Mouse (Mus musculus): Measurements from ENCODE around the gene Usp15. TPM values are rescaled to one million over a fixed set of nuclear protein-coding genes. Genes with fewer than 3 reads are reported as not detected.
A peak's percentile ranks its signal among the peaks of the same experiment; 100 is the strongest.

The Usp15 gene
- total RNA-seq, 2 experiments from 2014 or later: 405 to 704 TPM

GRCm38 (mm10) chr10:123183743-123184142 is 13.1 kb downstream of the Usp15 start:
- ATAC-seq (replicated peaks; ENCODE audit: low FRiP score, poor library complexity, severe bottlenecking): 0 out of 2 replicates have a peak, but pooled peaks have one; percentile 16

GRCm38 (mm10) chr10:123183243-123183642 is 13.6 kb downstream of the Usp15 start:
- 0 out of 2 replicates have a peak, but pooled peaks have one; percentile 41 for ATAC-seq (replicated peaks; ENCODE audit: low FRiP score, poor library complexity, severe bottlenecking)

GRCm38 (mm10) chr10:123182391-123182790 is 14.4 kb downstream of the Usp15 start:
- ATAC-seq (replicated peaks; ENCODE audit: low FRiP score, poor library complexity, severe bottlenecking): no peak

- 0 out of 2 replicates have a peak, but pooled peaks have one; percentile 58 for ATAC-seq (replicated peaks; ENCODE audit: low FRiP score, poor library complexity, severe bottlenecking)
These were observed 21.0 kb downstream of the Usp15 start for GRCm38 (mm10) chr10:123175771-123176170.

- no peak for ATAC-seq (replicated peaks; ENCODE audit: low FRiP score, poor library complexity, severe bottlenecking)
These were observed 25.9 kb downstream of the Usp15 start for GRCm38 (mm10) chr10:123170898-123171297.

GRCm38 (mm10) chr10:123165542-123165941 is 31.3 kb downstream of the Usp15 start:
- no peak for ATAC-seq (replicated peaks; ENCODE audit: low FRiP score, poor library complexity, severe bottlenecking)

GRCm38 (mm10) chr10:123160508-123160907 is 36.3 kb downstream of the Usp15 start:
- no peak for ATAC-seq (replicated peaks; ENCODE audit: low FRiP score, poor library complexity, severe bottlenecking)

- no peak for ATAC-seq (replicated peaks; ENCODE audit: low FRiP score, poor library complexity, severe bottlenecking)
These were observed 37.5 kb downstream of the Usp15 start for GRCm38 (mm10) chr10:123159316-123159715.

- no peak for ATAC-seq (replicated peaks; ENCODE audit: low FRiP score, poor library complexity, severe bottlenecking)
These were observed 40.4 kb downstream of the Usp15 start for GRCm38 (mm10) chr10:123156392-123156791.

- ATAC-seq (replicated peaks; ENCODE audit: low FRiP score, poor library complexity, severe bottlenecking): no peak
These were observed 41.0 kb downstream of the Usp15 start for GRCm38 (mm10) chr10:123155764-123156163.

GRCm38 (mm10) chr10:123153321-123153720 is 43.5 kb downstream of the Usp15 start:
- no peak for ATAC-seq (replicated peaks; ENCODE audit: low FRiP score, poor library complexity, severe bottlenecking)

- no peak for ATAC-seq (replicated peaks; ENCODE audit: low FRiP score, poor library complexity, severe bottlenecking)
These were observed 48.6 kb downstream of the Usp15 start for GRCm38 (mm10) chr10:123148025-123148814.

GRCm38 (mm10) chr10:123147180-123147579 is 49.6 kb downstream of the Usp15 start:
- no peak for ATAC-seq (replicated peaks; ENCODE audit: low FRiP score, poor library complexity, severe bottlenecking)

- no peak for ATAC-seq (replicated peaks; ENCODE audit: low FRiP score, poor library complexity, severe bottlenecking)
These were observed 50.4 kb downstream of the Usp15 start for GRCm38 (mm10) chr10:123146349-123146748.

GRCm38 (mm10) chr10:123144256-123144655 is 52.5 kb downstream of the Usp15 start:
- no peak for ATAC-seq (replicated peaks; ENCODE audit: low FRiP score, poor library complexity, severe bottlenecking)

GRCm38 (mm10) chr10:123142395-123143050 is 54.3 kb downstream of the Usp15 start:
- ATAC-seq (replicated peaks; ENCODE audit: low FRiP score, poor library complexity, severe bottlenecking): no peak

- no peak for ATAC-seq (replicated peaks; ENCODE audit: low FRiP score, poor library complexity, severe bottlenecking)
These were observed 61.0 kb downstream of the Usp15 start for GRCm38 (mm10) chr10:123135818-123136217.

- ATAC-seq (replicated peaks; ENCODE audit: low FRiP score, poor library complexity, severe bottlenecking): no peak
These were observed 65.3 kb downstream of the Usp15 start for GRCm38 (mm10) chr10:123131487-123131886.

GRCm38 (mm10) chr10:123120666-123121392 is 76.0 kb downstream of the Usp15 start:
- ATAC-seq (replicated peaks; ENCODE audit: low FRiP score, poor library complexity, severe bottlenecking): no peak

GRCm38 (mm10) chr10:123116861-123117260 is 79.9 kb downstream of the Usp15 start:
- ATAC-seq (replicated peaks; ENCODE audit: low FRiP score, poor library complexity, severe bottlenecking): no peak
